Mouse (Mus musculus) hindbrain, postnatal 0 days (tissue): Measurements from ENCODE around the gene Gm42715. TPM values are rescaled to one million over a fixed set of nuclear protein-coding genes. Genes with fewer than 3 reads are reported as not detected.

Experiments used
- ATAC-seq: fragments of 200-750 bp; cut with Nextera tagmentation; 2 replicates; pipeline ENCODE4 v1.8.0; 2017; ENCODE audit warnings: mild to moderate bottlenecking, moderate TSS enrichment, moderate library complexity
- DNase-seq: peaks from one replicate; pipeline ENCODE4 v3.0.0-alpha.2; 2015; ENCODE audit warnings: low spot score
- H3K27ac ChIP-seq: fragments of 300-500 bp; sonication (generic); 2 replicates; pipeline ENCODE4 v1.5.1; 2014; ENCODE audit warnings: mild to moderate bottlenecking
- H3K27me3 ChIP-seq: fragments of 300-500 bp; sonication (generic); 2 replicates; pipeline ENCODE4 v1.6.1; 2014; ENCODE audit warnings: low read length, mixed read lengths; ENCODE audit not compliant: insufficient read depth
- H3K36me3 ChIP-seq: fragments of 300-500 bp; sonication (generic); 2 replicates; pipeline ENCODE4 v1.6.1; 2014; ENCODE audit warnings: low read length, mixed read lengths; ENCODE audit not compliant: insufficient read depth
- H3K4me1 ChIP-seq: fragments of 300-500 bp; sonication (generic); 2 replicates; pipeline ENCODE4 v1.6.1; 2014; ENCODE audit warnings: antibody characterized with exemption, low read length, mixed read lengths; ENCODE audit not compliant: insufficient read depth
- H3K4me2 ChIP-seq: fragments of 300-500 bp; sonication (generic); 2 replicates; pipeline ENCODE4 v1.6.1; 2014; ENCODE audit warnings: low read depth, mild to moderate bottlenecking, low read length, moderate library complexity, mixed read lengths
- H3K4me3 ChIP-seq: fragments of 300-500 bp; sonication (generic); 2 replicates; pipeline ENCODE4 v1.5.1; 2014; ENCODE audit warnings: low read length
- H3K9ac ChIP-seq: fragments of 300-500 bp; sonication (generic); replicated peaks from 2 replicates; pipeline ENCODE4 v1.6.1; 2014; ENCODE audit warnings: mild to moderate bottlenecking, low read length, moderate library complexity, mixed read lengths
- H3K9me3 ChIP-seq: fragments of 300-500 bp; sonication (generic); 2 replicates; pipeline ENCODE4 v1.6.1; 2016; ENCODE audit warnings: low read length, mixed read lengths
- CTCF ChIP-seq: IDR thresholded peaks from 2 replicates; pipeline ENCODE4 v1.5.1; 2016; ENCODE audit warnings: antibody characterized with exemption, control low read depth, low read depth
- WGBS: fragments of 180-500 bp; shearing (Covaris S2); extraction: QIAGEN DNeasy Blood & Tissue Kit; methylation state at CpG from one replicate; pipeline ENCODE4 v1.1.7; 2014; 5-methylcytosine and 5-hydroxymethylcytosine counted together
- microRNA-seq, 2 experiments: library from miRNA; unstranded; fragments of <30 nt; microRNA quantifications; one replicate each; pipeline ENCODE4; 2016
- polyA plus RNA-seq: library from polyadenylated mRNA; unstranded; fragments of >200 nt; fragmentation: Nextera tagmentation; extraction: Ambion mirVana; gene quantifications from 2 replicates; pipeline ENCODE4 v1.2.1, GENCODE M21; 2015
- total RNA-seq: library from RNA; depleted of rRNA; stranded (reverse); fragments of >200 nt; gene quantifications from 2 replicates; pipeline ENCODE4 v1.2.3, GENCODE M21; 2014; rRNA removed

Gene Gm42715
- total and polyA plus RNA-seq, 2 experiments from 2014 or later, result 11.2 to 18.9 TPM

GRCm38 (mm10) chr7:127614891-127615843, 95.8 kb downstream of the Gm42715 start, which contains the start of gene Zfp629:
Gene Zfp629 (minus strand): TSS chr7:127615797.
- Histone ChIP-seq H3K27ac (peak within 1 kb of the TSS; percentile 90), H3K4me1 (peaks cover 12% of the 10 kb centered on the region), H3K4me2 (peak within 1 kb of the TSS; percentile 73), H3K36me3 (peaks cover 22% of the 10 kb centered on the region), H3K9ac (peak within 1 kb of the TSS; percentile 97), H3K9me3 (no peaks in the 10 kb centered on the region), H3K27me3 (no peaks in the 10 kb centered on the region), H3K4me3 (peak within 1 kb of the TSS; percentile 100)
- no peak for TF ChIP-seq CTCF
- WGBS, result under 1% methylated on average over 47 of the region's 50 CpGs
- peak; percentile 94 for ATAC-seq
- DNase-seq, result peak; percentile 96

GRCm38 (mm10) chr7:127616336-127616735, 97.0 kb downstream of the Gm42715 start:
- WGBS, result 42% methylated on average over 1 of the region's 1 CpGs
- Histone ChIP-seq H3K4me3 (peak overlapping the region; percentile 100; the same call in 1 of the 2 replicates), H3K9ac (no peak overlapping the region; the same call in 1 of the 2 replicates)

More at GRCm38 (mm10) chr7:127616336-127616735, 97.0 kb downstream of the Gm42715 start:
- H3K27ac ChIP-seq, result 0 out of 2 replicates have a peak overlapping the region, but pooled peaks have one; percentile 90
- TF ChIP-seq CTCF, result no peak
- H3K27me3 ChIP-seq, result no peaks in the 10 kb centered on the region
- peaks cover 11% of the 10 kb centered on the region; the same call in 1 of the 2 replicates for H3K36me3 ChIP-seq
- ATAC-seq (no peak), DNase-seq (no peak)
- H3K4me1 ChIP-seq, result peaks cover 12% of the 10 kb centered on the region
- no peaks in the 10 kb centered on the region for H3K9me3 ChIP-seq
- H3K4me2 ChIP-seq, result peak overlapping the region; percentile 73

Small RNA genes lying within 50 kb of the gene (microRNA-seq; reads per million reads assigned to microRNA genes)
- gene Gm47278 (0 reads per million in 2 experiments), gene Mir7060 (0 to 0.35 reads per million in 2 experiments)

Other genes with a start within 250 kb of the Gm42715 start
- gene Sephs2, start 245.5 kb upstream of the Gm42715 start, total RNA-seq, result 80.3 and 83.2 TPM in 2 replicates
- gene Sephs2, start 245.5 kb upstream of the Gm42715 start, polyA plus RNA-seq, result 79.9 and 83.9 TPM in 2 replicates
- 0.11 TPM in 1 of 2 replicates, not detected in the other for gene Itgal, start 223.3 kb upstream of the Gm42715 start, total RNA-seq
- 0.10 and 0.26 TPM in 2 replicates for gene Itgal, start 223.3 kb upstream of the Gm42715 start, polyA plus RNA-seq
- 47.7 and 53.6 TPM in 2 replicates for gene Zfp768, start 174.0 kb upstream of the Gm42715 start, total RNA-seq
- gene Zfp768, start 174.0 kb upstream of the Gm42715 start, polyA plus RNA-seq, result 13.4 and 15.7 TPM in 2 replicates
- gene Zfp747, start 143.5 kb upstream of the Gm42715 start, total RNA-seq, result 7.9 and 10.0 TPM in 2 replicates
- gene Zfp747, start 143.5 kb upstream of the Gm42715 start, polyA plus RNA-seq, result 4.0 and 4.5 TPM in 2 replicates
- 2.7 and 5.5 TPM in 2 replicates for gene 9130019O22Rik, start 132.4 kb upstream of the Gm42715 start, total RNA-seq
- gene 9130019O22Rik, start 132.4 kb upstream of the Gm42715 start, polyA plus RNA-seq, result 1.2 and 1.8 TPM in 2 replicates
- 13.8 and 15.5 TPM in 2 replicates for gene E430018J23Rik, start 126.0 kb upstream of the Gm42715 start, total RNA-seq
- gene E430018J23Rik, start 126.0 kb upstream of the Gm42715 start, polyA plus RNA-seq, result 1.8 and 2.2 TPM in 2 replicates
- gene Zfp764, start 112.8 kb upstream of the Gm42715 start, total RNA-seq, result 4.0 and 5.0 TPM in 2 replicates
- 2.7 and 3.0 TPM in 2 replicates for gene Zfp764, start 112.8 kb upstream of the Gm42715 start, polyA plus RNA-seq
- 15.0 and 22.1 TPM in 2 replicates for gene Zfp688, start 97.5 kb upstream of the Gm42715 start, total RNA-seq
- 31.7 and 33.2 TPM in 2 replicates for gene Zfp688, start 97.5 kb upstream of the Gm42715 start, polyA plus RNA-seq
- 8.6 and 9.4 TPM in 2 replicates for gene Zfp689, start 70.4 kb upstream of the Gm42715 start, total RNA-seq
- gene Zfp689, start 70.4 kb upstream of the Gm42715 start, polyA plus RNA-seq, result 7.7 and 7.9 TPM in 2 replicates
- 57.2 and 58.5 TPM in 2 replicates for gene Prr14, start 60.0 kb upstream of the Gm42715 start, total RNA-seq
- gene Prr14, start 60.0 kb upstream of the Gm42715 start, polyA plus RNA-seq, result 27.0 and 31.4 TPM in 2 replicates
- gene Fbrs, start 40.4 kb upstream of the Gm42715 start, total RNA-seq, result 36.6 and 40.7 TPM in 2 replicates
- 10.4 and 12.1 TPM in 2 replicates for gene Fbrs, start 40.4 kb upstream of the Gm42715 start, polyA plus RNA-seq
- gene Srcap, start 7.6 kb upstream of the Gm42715 start, total RNA-seq, result 49.0 and 174 TPM in 2 replicates
- gene Srcap, start 7.6 kb upstream of the Gm42715 start, polyA plus RNA-seq, result 29.4 and 29.7 TPM in 2 replicates
- gene Tmem265, start 41.8 kb downstream of the Gm42715 start, total RNA-seq, result 5.7 and 20.5 TPM in 2 replicates
- 7.1 and 9.2 TPM in 2 replicates for gene Tmem265, start 41.8 kb downstream of the Gm42715 start, polyA plus RNA-seq
- 63.1 and 71.4 TPM in 2 replicates for gene Phkg2, start 53.8 kb downstream of the Gm42715 start, total RNA-seq
- 58.2 and 65.0 TPM in 2 replicates for gene Phkg2, start 53.8 kb downstream of the Gm42715 start, polyA plus RNA-seq
- 9.0 and 10.9 TPM in 2 replicates for gene Ccdc189, start 69.0 kb downstream of the Gm42715 start, total RNA-seq
- 9.2 and 11.2 TPM in 2 replicates for gene Ccdc189, start 69.0 kb downstream of the Gm42715 start, polyA plus RNA-seq
- gene Rnf40, start 69.2 kb downstream of the Gm42715 start, total RNA-seq, result 33.6 and 34.6 TPM in 2 replicates
- 35.6 and 36.2 TPM in 2 replicates for gene Rnf40, start 69.2 kb downstream of the Gm42715 start, polyA plus RNA-seq
- gene Zfp629, start 96.2 kb downstream of the Gm42715 start, total RNA-seq, result 36.2 and 40.0 TPM in 2 replicates
- gene Zfp629, start 96.2 kb downstream of the Gm42715 start, polyA plus RNA-seq, result 12.1 and 12.3 TPM in 2 replicates
- gene Bcl7c, start 189.3 kb downstream of the Gm42715 start, total RNA-seq, result 86.8 and 105 TPM in 2 replicates
- 48.8 and 50.9 TPM in 2 replicates for gene Bcl7c, start 189.3 kb downstream of the Gm42715 start, polyA plus RNA-seq
- 9.0 and 10.7 TPM in 2 replicates for gene Ctf1, start 193.2 kb downstream of the Gm42715 start, total RNA-seq
- gene Ctf1, start 193.2 kb downstream of the Gm42715 start, polyA plus RNA-seq, result 3.8 and 4.0 TPM in 2 replicates
- not detected in 2 replicates for gene Ctf2, start 212.6 kb downstream of the Gm42715 start, total RNA-seq
- 0.13 TPM in 1 of 2 replicates, not detected in the other for gene Ctf2, start 212.6 kb downstream of the Gm42715 start, polyA plus RNA-seq
- 191 and 192 TPM in 2 replicates for gene Fbxl19, start 225.0 kb downstream of the Gm42715 start, total RNA-seq
- 6.8 and 7.0 TPM in 2 replicates for gene Fbxl19, start 225.0 kb downstream of the Gm42715 start, polyA plus RNA-seq